Mouse (Mus musculus): ENCODE measurements around the gene Gm28230.

Gm28230 gene

GRCm38 (mm10) chr2:74703720-74704392, 22.7 kb upstream of the Gm28230 start:
- DNase-seq (ENCODE audit: low spot score in 2 of 2): no peak

GRCm38 (mm10) chr2:74704393-74704998, 22.0 kb upstream of the Gm28230 start, which contains the start of gene Hoxd8:
Hoxd8 (plus strand) TSS chr2:74704615.
- no peak for DNase-seq (ENCODE audit: low spot score in 2 of 2)

- DNase-seq (ENCODE audit: low spot score in 2 of 2): no peak
Observed at GRCm38 (mm10) chr2:74704999-74705466, 21.5 kb upstream of the Gm28230 start.

GRCm38 (mm10) chr2:74705467-74706089, 20.9 kb upstream of the Gm28230 start:
- no peak for DNase-seq (ENCODE audit: low spot score in 2 of 2)

GRCm38 (mm10) chr2:74706393-74706960, 20.1 kb upstream of the Gm28230 start:
- no peak for DNase-seq (ENCODE audit: low spot score in 2 of 2)

- no peak for DNase-seq (ENCODE audit: low spot score in 2 of 2)
Observed at GRCm38 (mm10) chr2:74707599-74707998, 18.9 kb upstream of the Gm28230 start.

GRCm38 (mm10) chr2:74708676-74709075, 17.9 kb upstream of the Gm28230 start:
- no peak for DNase-seq (ENCODE audit: low spot score in 2 of 2)

GRCm38 (mm10) chr2:74709465-74710419, 16.8 kb upstream of the Gm28230 start:
- no peak for DNase-seq (ENCODE audit: low spot score in 2 of 2)

GRCm38 (mm10) chr2:74710929-74711543, 15.5 kb upstream of the Gm28230 start:
- DNase-seq (ENCODE audit: low spot score in 2 of 2): no peak

- no peak for DNase-seq (ENCODE audit: low spot score in 2 of 2)
Observed at GRCm38 (mm10) chr2:74711721-74712621, 14.6 kb upstream of the Gm28230 start, which contains the start of the genes Hoxd3 and Hoxd4. Hoxd3 (plus strand) TSS chr2:74711927. Hoxd4 (plus strand) TSS chr2:74711929.

GRCm38 (mm10) chr2:74713239-74714150, 13.0 kb upstream of the Gm28230 start:
- no peak for DNase-seq (ENCODE audit: low spot score in 2 of 2)

- DNase-seq (ENCODE audit: low spot score in 2 of 2): no peak
Observed at GRCm38 (mm10) chr2:74714156-74714789, 12.3 kb upstream of the Gm28230 start.

GRCm38 (mm10) chr2:74714881-74715280, 11.6 kb upstream of the Gm28230 start:
- DNase-seq (ENCODE audit: low spot score in 2 of 2): no peak

- peak; percentile 66 to 73 for DNase-seq (ENCODE audit: low spot score in 2 of 2)
Observed at GRCm38 (mm10) chr2:74715504-74716241, 10.9 kb upstream of the Gm28230 start.

- DNase-seq (ENCODE audit: low spot score in 2 of 2): no peak
Observed at GRCm38 (mm10) chr2:74720384-74720783, 6.1 kb upstream of the Gm28230 start.

- DNase-seq (ENCODE audit: low spot score in 2 of 2): no peak
Observed at GRCm38 (mm10) chr2:74720955-74721491, 5.5 kb upstream of the Gm28230 start.

GRCm38 (mm10) chr2:74721882-74722281, 4.6 kb upstream of the Gm28230 start:
- no peak for DNase-seq (ENCODE audit: low spot score in 2 of 2)

Measured in natural killer cell, adult 2 months (primary cell).